Mouse (Mus musculus) right cerebral cortex, adult 2 months (tissue): ENCODE results near the gene Olfr221.
A peak's percentile ranks its signal among the peaks of the same experiment; 100 is the strongest.

Source experiments
- DNase-seq, 2 experiments: peaks; one replicate each; pipeline ENCODE4 v3.0.0; 2021 to 2022; ENCODE audit warnings: low spot score in 2 of 2

Gene Olfr221

DNA sequence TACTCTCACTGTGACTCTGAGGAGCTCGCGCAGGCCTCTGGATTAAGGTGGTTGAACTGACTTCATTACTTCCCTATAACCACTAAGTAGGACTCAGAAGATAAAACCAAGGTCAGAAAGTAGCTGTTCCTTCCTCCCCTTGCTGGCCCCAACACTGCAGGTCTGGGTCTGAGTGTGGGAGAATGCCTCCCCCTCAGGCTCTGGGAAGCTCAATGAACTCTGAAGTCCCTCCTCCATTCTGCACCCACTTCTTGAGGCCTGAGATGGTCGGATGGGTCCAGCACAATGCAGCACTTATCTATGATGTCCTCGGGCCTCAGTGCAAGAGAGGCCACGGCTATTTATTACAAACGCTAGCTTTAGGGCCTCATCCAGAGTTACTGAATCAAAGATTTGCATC lies 36.6 kb downstream of the Olfr221 start:
- DNase-seq = no peak

DNA sequence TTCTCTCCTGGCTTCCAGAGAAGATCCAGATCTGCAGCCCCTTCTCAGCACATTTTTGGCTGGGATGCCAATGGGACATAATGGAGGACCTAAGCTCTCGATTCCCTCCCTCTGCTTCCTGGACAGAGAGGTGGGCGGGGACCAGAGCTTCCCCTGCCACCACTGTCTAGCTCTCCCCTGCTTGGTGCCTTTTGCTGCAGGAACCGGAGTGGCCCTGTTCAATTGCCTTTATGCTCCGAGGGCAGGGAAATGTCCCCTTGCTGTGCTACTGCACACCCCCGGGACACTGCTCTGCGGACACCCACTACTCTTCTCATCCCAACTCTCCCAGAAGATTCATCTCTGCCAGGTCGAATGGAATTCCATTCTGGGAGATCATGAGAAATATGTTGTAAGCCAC lies 37.1 kb downstream of the Olfr221 start:
- DNase-seq = no peak

DNA sequence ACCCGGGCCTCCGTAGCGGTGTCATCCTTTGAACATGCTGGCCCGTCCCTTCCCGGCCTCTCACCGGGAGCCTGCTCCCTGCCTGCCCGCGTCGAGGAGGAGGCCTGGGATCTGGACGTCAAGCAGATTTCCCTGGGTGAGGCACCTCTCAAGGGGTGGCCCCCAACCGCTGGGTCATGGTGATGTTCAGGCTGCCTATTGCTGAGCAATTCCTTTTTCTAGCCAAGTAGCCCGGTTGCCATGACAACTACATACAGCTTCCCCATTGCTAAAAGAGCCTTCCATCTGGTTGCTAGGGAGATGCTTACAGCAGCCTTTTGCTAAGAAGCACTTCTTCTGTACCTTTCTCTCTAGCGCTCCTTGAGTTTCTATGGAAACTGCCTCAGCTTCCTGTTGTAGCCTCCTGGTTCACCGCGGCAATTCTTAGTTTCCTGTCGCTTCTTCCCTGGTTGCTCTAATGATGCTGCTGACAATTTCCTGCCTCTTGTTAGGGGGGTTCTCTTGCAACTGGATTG lies 38.2 kb downstream of the Olfr221 start:
- DNase-seq = peak; percentile 80 to 84

DNA sequence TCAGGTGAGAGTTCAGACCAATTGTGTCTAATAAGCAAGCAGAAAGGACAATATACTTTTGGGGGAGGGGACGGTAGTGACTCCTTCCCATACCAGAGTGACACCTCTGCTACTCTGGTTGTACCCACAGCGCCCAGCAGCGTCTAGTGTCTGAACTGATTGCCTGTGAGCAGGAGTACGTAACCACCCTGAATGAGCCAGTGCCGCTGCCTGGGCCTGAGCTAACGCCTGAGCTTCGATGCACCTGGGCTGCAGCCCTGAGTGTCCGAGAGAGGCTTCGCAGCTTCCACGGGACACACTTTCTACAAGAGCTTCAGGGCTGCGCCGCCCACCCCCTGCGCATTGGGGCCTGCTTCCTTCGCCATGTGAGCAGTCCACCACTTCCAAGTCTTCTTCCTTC lies 44.8 kb downstream of the Olfr221 start:
- DNase-seq = no peak

DNA sequence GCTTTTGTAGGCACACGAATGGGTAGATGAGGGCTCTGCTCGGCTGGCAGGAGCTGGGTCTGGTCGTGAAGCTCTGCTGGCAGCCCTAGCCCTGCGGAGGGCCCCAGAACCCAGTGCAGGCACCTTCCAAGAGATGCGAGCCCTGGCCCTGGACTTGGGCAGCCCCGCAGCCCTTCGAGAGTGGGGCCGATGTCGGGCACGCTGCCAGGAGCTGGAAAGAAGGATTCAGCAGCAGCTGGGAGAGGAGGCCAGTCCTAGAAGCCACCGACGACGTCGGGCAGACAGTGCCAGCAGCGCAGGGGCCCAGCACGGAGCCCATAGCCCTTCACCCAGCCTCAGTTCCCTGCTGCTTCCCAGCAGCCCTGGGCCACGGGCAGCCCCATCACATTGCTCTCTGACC lies 45.4 kb downstream of the Olfr221 start:
- DNase-seq = no peak

DNA sequence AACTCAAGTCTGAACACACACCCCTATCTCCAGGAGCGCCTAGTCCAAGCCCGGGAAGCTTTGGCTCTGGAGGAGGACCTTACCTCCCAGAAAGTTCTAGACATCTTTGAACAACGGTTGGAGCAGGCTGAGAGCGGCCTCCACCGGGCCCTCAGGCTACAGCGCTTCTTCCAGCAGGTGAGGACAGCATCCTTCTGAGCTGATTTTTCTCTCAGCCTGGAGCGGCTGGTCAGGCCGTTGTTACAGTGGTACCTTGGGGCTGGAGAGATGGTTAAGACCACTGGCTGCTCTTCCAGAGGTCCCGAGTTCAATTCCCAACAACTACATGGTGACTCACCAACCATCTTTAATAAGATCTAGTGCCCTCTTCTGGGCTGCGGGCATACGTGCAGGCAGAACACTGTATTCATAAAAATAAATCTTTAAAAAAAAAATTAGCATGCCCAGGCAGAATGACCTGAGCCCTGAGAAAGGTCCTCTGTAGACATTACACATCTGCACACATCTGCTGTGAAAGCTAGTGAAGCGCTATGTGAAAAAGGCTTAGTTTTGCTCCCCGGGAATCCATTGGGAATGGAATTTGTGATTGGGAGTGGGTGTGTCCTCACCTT lies 45.9 kb downstream of the Olfr221 start:
- DNase-seq = no peak

DNA sequence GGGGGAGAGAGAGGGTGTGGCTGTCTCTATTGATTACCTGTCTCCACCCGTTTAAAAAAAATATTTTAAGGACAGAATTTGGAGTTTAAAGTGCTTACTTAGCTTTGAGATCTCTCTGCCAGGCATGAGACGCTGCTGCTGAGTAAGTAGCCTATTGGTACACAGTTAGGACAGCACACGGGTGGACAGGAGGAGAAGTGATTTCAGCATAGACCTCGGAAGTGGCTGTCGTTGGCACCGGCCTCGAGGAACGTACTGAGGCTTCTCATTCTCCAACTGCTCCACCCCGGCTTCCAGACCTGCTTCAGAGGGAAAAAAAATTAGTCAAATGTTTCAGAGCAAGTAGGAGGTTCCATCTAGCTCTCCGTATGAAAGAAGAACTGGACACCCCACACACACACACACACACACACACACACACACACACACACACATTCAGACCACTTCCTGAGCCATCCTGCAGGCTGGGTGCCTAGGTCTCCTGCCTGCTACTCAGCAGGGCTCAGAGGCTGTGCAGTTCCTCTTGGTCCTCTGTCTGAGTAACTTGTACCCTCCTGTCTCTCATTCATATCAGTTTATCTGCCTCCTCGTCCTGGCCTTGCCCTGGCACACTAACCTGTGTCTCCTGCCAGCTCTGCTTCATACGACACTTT lies 46.9 kb downstream of the Olfr221 start:
- DNase-seq = no peak

DNA sequence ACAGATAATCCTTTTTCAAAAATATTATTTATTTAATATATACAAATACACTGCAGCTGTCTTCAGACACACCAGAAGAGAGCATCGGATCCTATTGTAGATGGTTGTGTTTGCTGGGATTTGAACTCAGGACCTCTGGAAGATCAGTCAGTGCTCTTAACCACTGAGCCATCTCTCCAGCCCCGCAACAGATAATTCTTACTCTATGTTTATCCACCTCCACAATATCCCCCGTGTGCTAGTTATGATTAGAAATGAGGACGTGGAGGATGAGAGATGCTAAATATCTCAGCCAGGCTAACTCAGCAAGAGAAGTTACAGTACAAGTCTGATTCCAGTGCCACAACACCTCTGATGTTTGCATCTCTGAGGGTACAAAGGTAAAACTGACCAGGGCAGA lies 47.8 kb downstream of the Olfr221 start:
- no peak for DNase-seq

DNA sequence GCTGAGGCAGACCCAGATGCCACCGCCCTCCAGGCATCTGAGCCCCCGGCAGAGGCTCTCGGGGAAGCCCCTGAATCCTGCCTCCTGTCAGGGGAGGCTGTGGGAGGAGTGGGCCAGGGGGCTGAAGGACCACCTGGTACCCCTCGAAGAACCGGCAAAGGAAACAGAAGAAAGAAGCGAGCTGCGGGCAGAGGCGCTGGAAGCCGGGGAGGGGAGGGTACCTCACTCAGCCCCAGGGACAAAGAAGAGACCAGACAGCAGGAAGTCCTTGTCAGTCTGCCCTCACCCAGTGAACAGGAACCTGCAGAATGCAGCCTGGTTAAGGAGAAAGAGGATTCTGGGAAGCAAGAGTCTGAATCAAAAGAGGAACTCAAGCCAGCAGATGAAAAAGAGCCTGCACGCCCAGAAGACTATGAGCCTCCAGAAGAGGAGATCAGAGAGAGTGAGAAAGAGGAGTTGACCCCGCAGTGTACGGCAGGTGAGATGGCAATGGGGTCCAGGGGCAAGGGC lies 52.7 kb downstream of the Olfr221 start:
- DNase-seq = no peak

DNA sequence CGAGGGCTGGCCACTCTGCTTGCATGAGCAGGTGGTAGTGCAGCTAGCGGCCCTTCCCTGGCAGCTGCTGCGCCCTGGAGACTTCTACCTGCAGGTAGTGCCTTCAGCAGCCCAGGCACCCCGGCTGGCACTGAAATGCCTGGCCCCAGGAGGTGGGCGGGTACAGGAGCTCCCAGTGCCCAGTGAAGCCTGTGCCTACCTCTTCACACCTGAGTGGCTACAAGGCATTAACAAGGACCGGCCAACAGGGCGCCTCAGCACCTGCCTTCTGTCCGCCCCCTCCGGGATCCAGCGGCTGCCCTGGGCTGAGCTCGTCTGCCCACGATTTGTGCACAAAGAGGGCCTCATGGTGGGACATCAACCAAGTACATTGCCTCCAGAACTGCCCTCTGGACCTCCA lies 53.5 kb downstream of the Olfr221 start:
- DNase-seq = no peak

DNA sequence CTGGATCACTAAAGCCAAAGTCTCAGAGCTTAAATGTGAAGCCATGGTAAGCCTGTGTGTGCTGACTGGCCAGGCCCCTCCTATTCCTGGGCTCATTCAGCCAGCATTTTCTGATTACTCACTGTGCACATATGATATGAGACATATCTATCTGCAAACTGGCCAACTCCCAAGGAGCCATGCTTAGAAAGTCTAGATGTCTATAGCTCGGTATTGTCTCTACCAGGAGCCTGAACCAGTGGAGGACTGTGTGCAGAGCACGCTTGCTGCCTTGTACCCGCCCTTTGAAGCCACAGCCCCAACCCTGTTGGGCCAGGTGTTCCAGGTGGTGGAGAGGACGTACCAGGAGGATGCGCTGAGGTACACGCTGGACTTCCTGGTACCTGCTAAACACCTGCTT lies 55.1 kb downstream of the Olfr221 start:
- no peak for DNase-seq

DNA sequence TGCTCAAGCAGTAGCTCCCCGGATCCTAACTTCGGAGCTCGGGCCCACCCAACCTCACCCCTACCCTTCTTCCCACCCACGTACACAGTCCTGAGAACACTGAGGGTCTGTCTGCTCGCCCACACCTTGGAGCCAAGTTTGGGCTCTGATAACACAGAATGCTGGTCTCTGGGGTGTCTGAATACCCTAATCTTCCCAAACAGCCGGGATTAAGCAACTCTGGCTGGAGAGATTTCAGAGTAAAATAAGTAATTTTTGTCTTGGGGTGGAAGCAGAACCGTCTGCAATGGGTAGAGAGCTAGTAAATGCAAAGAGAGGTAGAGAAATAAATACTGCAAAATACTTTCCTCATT lies 56.1 kb downstream of the Olfr221 start:
- DNase-seq = no peak

DNA sequence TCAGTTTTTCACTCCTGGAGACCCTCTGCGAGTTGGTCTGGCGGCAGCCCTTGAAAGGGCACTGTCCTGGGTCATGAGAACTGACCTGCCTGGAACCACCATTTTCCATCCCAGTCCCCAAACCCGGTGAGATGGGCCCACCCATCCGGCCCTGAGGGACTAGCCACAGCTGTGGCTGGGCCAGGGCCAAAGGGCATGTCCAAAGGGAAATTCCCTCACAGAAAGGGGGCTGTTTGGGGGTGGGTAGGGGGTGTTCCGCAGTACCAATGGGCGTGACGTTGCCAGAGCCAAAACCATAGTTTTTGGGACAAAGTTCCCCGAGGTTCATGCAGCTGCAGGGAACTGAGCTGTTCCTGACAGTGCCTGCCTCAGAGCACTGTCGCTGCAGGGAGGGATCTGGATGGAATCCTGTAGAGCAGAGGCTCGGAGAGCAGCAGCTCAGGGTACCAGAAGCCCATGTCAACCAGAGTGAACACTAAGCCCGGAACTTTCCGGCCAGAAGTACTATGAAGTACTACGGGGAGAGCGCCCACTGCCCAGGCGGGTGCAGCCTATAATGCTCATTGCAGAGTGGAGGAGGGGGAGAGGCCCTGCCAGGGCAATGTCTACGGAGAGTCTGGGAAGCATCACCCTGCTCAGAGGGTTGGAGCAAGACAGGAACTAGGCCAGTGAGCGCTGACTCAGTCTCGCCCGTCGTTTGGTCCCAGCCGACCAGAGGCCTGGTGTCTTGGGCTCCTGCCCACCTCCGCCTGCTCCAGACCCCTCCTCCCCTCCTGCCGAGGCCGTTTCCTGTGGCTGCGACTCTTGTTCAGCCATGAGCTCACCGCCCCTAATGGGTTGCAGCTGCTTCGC lies 56.7 kb downstream of the Olfr221 start:
- peak; percentile 55 to 67 for DNase-seq

DNA sequence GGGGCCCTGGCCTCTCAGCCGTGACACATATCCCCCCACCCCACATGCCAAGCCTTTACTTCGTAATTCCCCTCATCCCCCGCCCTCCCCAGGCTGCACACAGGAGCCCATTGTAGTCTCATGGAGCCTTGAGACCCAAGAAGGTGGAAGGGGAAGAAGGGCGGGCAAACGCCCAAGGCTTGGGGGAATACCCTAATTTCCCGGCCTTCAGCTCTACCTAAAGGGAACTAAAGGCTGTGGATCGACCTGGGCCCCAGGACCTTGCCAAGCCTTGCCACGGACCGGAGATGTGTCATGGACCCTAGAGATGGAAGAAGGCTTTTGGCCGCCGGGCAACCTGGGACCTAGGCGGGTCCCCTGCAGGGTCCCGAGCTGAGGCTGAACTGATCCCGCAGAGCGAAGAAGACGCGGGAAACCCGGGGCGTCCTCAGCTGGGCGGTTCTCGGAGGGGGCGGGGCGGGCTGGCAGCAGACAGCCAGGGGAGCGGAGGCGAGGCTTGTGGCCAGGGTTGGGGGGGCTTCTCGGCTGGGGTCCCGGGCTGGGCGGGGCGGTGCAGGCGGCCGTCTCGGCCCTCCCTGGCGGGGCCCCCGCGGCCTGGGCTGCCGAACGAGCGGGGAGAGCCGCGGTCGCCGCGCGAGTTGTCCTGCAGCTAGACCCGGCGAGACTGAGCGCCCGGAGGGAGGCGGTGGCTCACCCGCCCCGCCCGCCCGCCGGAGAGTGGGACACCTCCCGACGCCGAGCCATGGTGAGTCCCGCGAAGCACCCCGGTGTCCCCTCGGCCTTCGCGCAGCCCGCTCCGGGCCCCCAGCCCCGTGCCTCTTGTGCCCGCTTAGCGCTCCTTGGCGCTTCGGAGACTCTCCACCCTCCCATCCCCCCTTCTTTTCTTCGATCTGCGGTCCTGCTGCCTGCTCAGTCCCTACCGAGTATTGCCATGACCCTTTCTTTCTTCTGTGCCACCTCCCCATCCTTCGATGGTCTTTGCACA lies 57.7 kb downstream of the Olfr221 start, which contains the start of gene Arhgef40:
Gene Arhgef40, plus strand, starts transcription at position 473 of the 985 bp plus-strand sequence.
- peak in 1 of 2 experiments; percentile 31 for DNase-seq
